Mouse (Mus musculus) embryonic fibroblast, embryonic 13.5 days (primary cell): ENCODE measurements around the gene Kcnh4.

ENCODE experiments used
- CTCF ChIP-seq: IDR thresholded peaks from 2 replicates; pipeline ENCODE4 v1.5.1; 2011; ENCODE audit warnings: mild to moderate bottlenecking, control low read depth, low read length, moderate library complexity, borderline replicate concordance; ENCODE audit not compliant: insufficient read depth
- POLR2A ChIP-seq: IDR thresholded peaks from 2 replicates; pipeline ENCODE4 v1.6.1; 2011; ENCODE audit warnings: low read depth, mild to moderate bottlenecking, control low read depth, low read length, moderate library complexity

GRCm38 (mm10) chr11:100759611-100760233 lies at the start of gene Kcnh4:
- TF ChIP-seq CTCF (no peak), POLR2A (no peak)
